Mouse (Mus musculus) liver, embryonic 11.5 days (tissue): ENCODE results near the gene Phactr1. TPM values are rescaled to one million over a fixed set of nuclear protein-coding genes. Genes with fewer than 3 reads are reported as not detected.

Experiments used
- ATAC-seq: fragments of 200-750 bp; cut with Nextera tagmentation; replicated peaks from 2 replicates; pipeline ENCODE4 v1.8.0; 2017; ENCODE audit warnings: moderate number of reproducible peaks, mild to moderate bottlenecking, moderate TSS enrichment, moderate library complexity; ENCODE audit not compliant: low FRiP score
- DNase-seq: peaks from one replicate; pipeline ENCODE4 v3.0.0-alpha.2; 2017; ENCODE audit warnings: low spot score
- H3K27ac ChIP-seq: fragments of 300-500 bp; sonication (generic); 2 replicates; pipeline ENCODE4 v1.5.1; 2014; ENCODE audit warnings: mild to moderate bottlenecking, low read depth, low read length, control low read depth
- H3K27me3 ChIP-seq: fragments of 300-500 bp; sonication (generic); replicated peaks from 2 replicates; pipeline ENCODE4 v1.6.1; 2014; ENCODE audit warnings: low read length, mixed read lengths; ENCODE audit not compliant: control insufficient read depth, insufficient read depth
- H3K36me3 ChIP-seq: fragments of 300-500 bp; sonication (generic); 2 replicates; pipeline ENCODE4 v1.6.1; 2014; ENCODE audit warnings: mild to moderate bottlenecking, low read length, moderate library complexity, mixed read lengths; ENCODE audit not compliant: control insufficient read depth, insufficient read depth
- H3K4me1 ChIP-seq: fragments of 300-500 bp; sonication (generic); replicated peaks from 2 replicates; pipeline ENCODE4 v1.6.1; 2014; ENCODE audit warnings: low read length, mixed read lengths; ENCODE audit not compliant: control insufficient read depth, insufficient read depth
- H3K4me2 ChIP-seq: fragments of 300-500 bp; sonication (generic); 2 replicates; pipeline ENCODE4 v1.6.1; 2014; ENCODE audit warnings: mild to moderate bottlenecking, control low read depth, moderate library complexity
- H3K4me3 ChIP-seq: fragments of 300-500 bp; sonication (generic); 2 replicates; pipeline ENCODE4 v1.5.1; 2014; ENCODE audit warnings: low read depth, low read length, control low read depth
- H3K9ac ChIP-seq: fragments of 300-500 bp; sonication (generic); 2 replicates; pipeline ENCODE4 v1.6.1; 2014; ENCODE audit warnings: low read depth, low read length, control low read depth
- H3K9me3 ChIP-seq: fragments of 300-500 bp; sonication (generic); 2 replicates; pipeline ENCODE4 v1.6.1; 2016; ENCODE audit warnings: low read length, inconsistent platforms, mixed read lengths; ENCODE audit not compliant: control insufficient read depth
- WGBS: fragments of 180-500 bp; shearing (Covaris S2); extraction: QIAGEN DNeasy Blood & Tissue Kit; methylation state at CpG from one replicate; pipeline ENCODE4 v1.1.7; 2014; 5-methylcytosine and 5-hydroxymethylcytosine counted together
- polyA plus RNA-seq: library from polyadenylated mRNA; unstranded; fragments of >200 nt; fragmentation: Nextera tagmentation; extraction: Ambion mirVana; gene quantifications from 2 replicates; pipeline ENCODE4 v1.2.1, GENCODE M21; 2014

The Phactr1 gene
- polyA plus RNA-seq, 1 experiment from 2014 or later = 1.3 TPM

DNA sequence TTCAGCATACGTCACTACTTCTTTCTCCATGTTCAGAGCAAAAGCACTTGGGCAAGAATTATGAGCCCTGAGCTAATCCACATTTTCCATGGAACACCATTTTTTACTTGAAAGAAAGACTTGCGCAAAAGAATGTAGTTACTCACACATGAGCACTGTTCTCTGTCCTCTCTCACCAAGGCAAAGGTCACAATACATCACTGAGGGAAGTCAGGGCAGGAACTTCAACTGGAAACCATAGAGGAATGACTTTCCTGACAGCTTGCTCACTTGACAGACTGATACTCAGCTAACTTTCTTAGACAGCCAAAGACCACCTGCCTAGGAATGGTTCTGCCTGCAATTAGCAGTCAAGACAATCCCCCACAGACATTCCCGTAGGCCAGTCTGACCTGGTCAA, 309.6 kb downstream of the Phactr1 start:
- no peak overlapping the region for H3K27ac ChIP-seq
- no peak for ATAC-seq
- 76% methylated on average over 3 of the region's 3 CpGs for WGBS
- no peak for DNase-seq
- no peak overlapping the region for H3K4me2 ChIP-seq
- H3K9me3 ChIP-seq = no peaks in the 10 kb centered on the region
- no peaks in the 10 kb centered on the region for H3K4me1 ChIP-seq
- H3K4me3 ChIP-seq = no peak overlapping the region
- no peak overlapping the region for H3K9ac ChIP-seq
- H3K36me3 ChIP-seq = no peaks in the 10 kb centered on the region
- no peaks in the 10 kb centered on the region for H3K27me3 ChIP-seq

DNA sequence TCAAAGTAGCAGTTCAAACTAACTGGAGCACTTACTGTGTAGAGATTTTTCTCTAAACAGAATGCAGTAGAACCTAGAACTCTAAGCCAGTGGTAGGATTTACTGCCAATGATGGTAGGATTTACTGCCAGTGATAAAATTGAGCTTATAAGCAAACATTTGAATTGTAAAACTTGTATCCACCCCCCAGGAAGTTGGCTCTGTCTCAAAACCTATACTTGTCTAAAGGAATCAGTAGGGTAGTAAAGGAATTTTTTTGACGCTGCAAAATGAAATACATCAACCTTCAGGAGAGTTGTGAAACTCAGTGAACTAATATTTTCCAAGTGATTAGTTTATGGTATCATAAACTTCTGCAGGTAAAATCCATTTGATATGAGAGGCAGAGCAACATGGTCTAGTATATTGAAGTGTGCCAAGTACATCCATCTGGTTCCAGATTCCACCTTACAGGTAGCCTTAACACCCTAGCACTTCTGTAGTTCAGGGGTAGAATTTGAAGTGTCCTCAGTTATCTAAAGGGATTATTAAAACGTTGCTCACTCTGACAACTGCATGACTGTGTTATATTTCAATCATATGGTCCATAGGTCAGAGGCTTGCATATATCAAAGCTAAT, 310.2 kb downstream of the Phactr1 start:
- Histone ChIP-seq H3K27ac (no peak overlapping the region), H3K4me3 (no peak overlapping the region), H3K36me3 (no peaks in the 10 kb centered on the region), H3K4me2 (no peak overlapping the region), H3K9ac (no peak overlapping the region), H3K4me1 (no peaks in the 10 kb centered on the region), H3K27me3 (no peaks in the 10 kb centered on the region), H3K9me3 (no peaks in the 10 kb centered on the region)
- DNase-seq = no peak
- 67% methylated on average over 2 of the region's 2 CpGs for WGBS
- no peak for ATAC-seq

GRCm38 (mm10) chr13:42991164-42991563, 310.7 kb downstream of the Phactr1 start:
- Histone ChIP-seq H3K27ac (no peak overlapping the region), H3K9me3 (no peaks in the 10 kb centered on the region), H3K27me3 (no peaks in the 10 kb centered on the region), H3K4me2 (no peak overlapping the region), H3K4me3 (no peak overlapping the region), H3K4me1 (no peaks in the 10 kb centered on the region), H3K36me3 (no peaks in the 10 kb centered on the region), H3K9ac (no peak overlapping the region)
- no peak for ATAC-seq
- DNase-seq = no peak
- 78% methylated on average over 3 of the region's 3 CpGs for WGBS

DNA sequence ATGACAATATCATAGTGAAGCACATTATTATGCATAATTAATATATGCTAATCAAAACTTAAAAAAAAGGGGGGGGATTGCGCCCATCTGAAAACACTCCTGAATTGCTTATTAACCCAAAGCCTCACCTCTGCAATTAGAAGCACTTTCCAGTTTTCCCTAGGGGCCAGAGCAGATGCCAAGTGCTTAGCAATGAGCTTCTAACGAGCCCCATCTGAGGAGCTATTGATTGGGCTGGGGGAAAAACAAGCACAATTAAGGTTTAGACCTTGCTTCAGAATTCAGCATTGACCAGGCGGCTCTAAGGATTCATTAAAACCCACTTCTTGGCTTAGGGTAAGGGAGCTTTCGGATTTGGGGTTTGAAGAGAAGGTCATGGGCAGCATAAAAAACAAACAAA, 311.9 kb downstream of the Phactr1 start:
- H3K36me3 ChIP-seq = no peaks in the 10 kb centered on the region
- no peak overlapping the region for H3K4me3 ChIP-seq
- no peaks in the 10 kb centered on the region for H3K4me1 ChIP-seq
- no peak overlapping the region for H3K4me2 ChIP-seq
- H3K9me3 ChIP-seq = no peaks in the 10 kb centered on the region
- no peak overlapping the region for H3K27ac ChIP-seq
- WGBS = 74% methylated on average over 4 of the region's 4 CpGs
- H3K27me3 ChIP-seq = no peaks in the 10 kb centered on the region
- DNase-seq (no peak), ATAC-seq (no peak)
- H3K9ac ChIP-seq = no peak overlapping the region

DNA sequence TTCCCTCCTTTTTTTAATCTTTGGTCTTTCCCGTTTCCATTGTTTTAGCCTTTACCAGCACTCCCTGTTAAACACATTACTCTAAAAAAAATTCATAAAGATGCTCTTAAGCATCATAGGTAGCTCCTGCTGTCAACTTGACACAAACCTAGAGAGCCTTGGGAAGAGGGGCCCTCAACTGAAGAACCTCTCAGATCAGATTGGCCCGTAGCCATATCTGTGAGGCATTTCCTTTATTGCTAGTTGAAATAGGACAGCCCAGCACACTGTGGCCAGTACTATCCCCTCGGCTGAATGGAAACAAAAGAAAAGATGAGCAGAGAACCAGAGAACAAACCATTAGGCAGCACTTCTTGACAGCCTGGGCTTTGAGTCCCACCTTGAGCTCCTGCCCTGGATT, 313.9 kb downstream of the Phactr1 start:
- no peaks in the 10 kb centered on the region for H3K4me1 ChIP-seq
- H3K9me3 ChIP-seq = no peaks in the 10 kb centered on the region
- no peak overlapping the region for H3K4me2 ChIP-seq
- no peak for ATAC-seq
- H3K4me3 ChIP-seq = no peak overlapping the region
- WGBS = 70% methylated on average over 3 of the region's 3 CpGs
- DNase-seq = no peak
- no peaks in the 10 kb centered on the region for H3K27me3 ChIP-seq
- no peak overlapping the region for H3K27ac ChIP-seq
- no peaks in the 10 kb centered on the region for H3K36me3 ChIP-seq
- no peak overlapping the region for H3K9ac ChIP-seq

DNA sequence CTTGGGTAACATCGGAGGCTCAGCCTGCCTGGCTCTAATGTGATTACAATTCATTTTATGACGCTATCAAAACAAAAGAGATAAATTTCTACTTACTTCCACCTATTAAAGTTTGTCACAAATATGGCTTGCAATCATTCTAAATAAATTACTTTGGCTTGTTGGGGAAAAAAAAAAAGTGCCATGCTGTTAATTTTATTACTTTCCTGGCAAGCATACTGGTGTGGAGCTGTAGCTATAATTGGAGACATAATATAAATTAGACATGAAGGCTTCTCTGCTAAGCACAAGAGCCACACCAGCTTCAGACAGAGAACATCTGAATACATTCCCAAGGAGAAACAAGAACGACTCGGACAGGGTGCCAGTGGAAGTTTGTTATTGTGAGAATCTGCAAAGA, 315.8 kb downstream of the Phactr1 start:
- Histone ChIP-seq H3K4me2 (no peak overlapping the region), H3K36me3 (no peaks in the 10 kb centered on the region), H3K9ac (no peak overlapping the region), H3K27me3 (no peaks in the 10 kb centered on the region), H3K27ac (no peak overlapping the region), H3K9me3 (no peaks in the 10 kb centered on the region), H3K4me1 (no peaks in the 10 kb centered on the region), H3K4me3 (no peak overlapping the region)
- WGBS = 72% methylated on average over 4 of the region's 4 CpGs
- no peak for ATAC-seq
- no peak for DNase-seq

DNA sequence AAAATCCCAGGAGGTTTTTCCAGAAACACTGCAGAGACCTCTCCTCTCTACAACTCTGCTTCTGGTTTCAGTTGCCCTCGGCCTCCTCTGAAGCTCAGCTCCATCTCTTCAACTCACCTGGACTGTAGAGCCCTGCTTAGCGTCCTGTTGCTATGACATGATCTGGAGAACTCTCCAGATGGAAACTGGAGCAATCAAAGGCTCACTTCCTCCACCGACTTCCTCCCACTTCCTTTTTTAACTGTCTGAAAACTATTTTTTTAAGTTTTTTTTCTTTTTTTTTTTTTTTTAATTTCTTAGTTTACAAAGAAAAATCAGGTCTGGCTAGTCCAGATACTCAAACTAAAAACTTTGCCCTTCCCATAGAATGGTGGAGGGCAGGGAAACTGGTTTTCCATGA, 318.9 kb downstream of the Phactr1 start:
- Histone ChIP-seq H3K9ac (no peak overlapping the region), H3K4me3 (no peak overlapping the region), H3K4me1 (no peaks in the 10 kb centered on the region), H3K9me3 (no peaks in the 10 kb centered on the region), H3K4me2 (no peak overlapping the region), H3K27me3 (no peaks in the 10 kb centered on the region), H3K27ac (no peak overlapping the region), H3K36me3 (no peaks in the 10 kb centered on the region)
- ATAC-seq = no peak
- 68% methylated on average over 3 of the region's 3 CpGs for WGBS
- DNase-seq = no peak

- Histone ChIP-seq H3K27me3 (no peaks in the 10 kb centered on the region), H3K36me3 (no peaks in the 10 kb centered on the region), H3K4me1 (no peaks in the 10 kb centered on the region), H3K4me2 (no peak overlapping the region), H3K4me3 (no peak overlapping the region), H3K27ac (no peak overlapping the region), H3K9ac (no peak overlapping the region), H3K9me3 (no peaks in the 10 kb centered on the region)
- no peak for ATAC-seq
- no peak for DNase-seq
- WGBS = 33% methylated on average over 3 of the region's 3 CpGs
These were observed 324.7 kb downstream of the Phactr1 start for GRCm38 (mm10) chr13:43005131-43005579.

- ATAC-seq (no peak), DNase-seq (no peak)
- Histone ChIP-seq H3K27ac (no peak overlapping the region), H3K27me3 (no peaks in the 10 kb centered on the region), H3K36me3 (no peaks in the 10 kb centered on the region), H3K4me3 (no peak overlapping the region), H3K9ac (no peak overlapping the region), H3K4me2 (no peak overlapping the region), H3K4me1 (no peaks in the 10 kb centered on the region), H3K9me3 (no peaks in the 10 kb centered on the region)
- WGBS = 79% methylated on average over 5 of the region's 5 CpGs
These were observed 328.0 kb downstream of the Phactr1 start for GRCm38 (mm10) chr13:43008466-43008865.
